Mouse (Mus musculus): Measurements from ENCODE around the gene Pheta2.

Pheta2 gene

DNA sequence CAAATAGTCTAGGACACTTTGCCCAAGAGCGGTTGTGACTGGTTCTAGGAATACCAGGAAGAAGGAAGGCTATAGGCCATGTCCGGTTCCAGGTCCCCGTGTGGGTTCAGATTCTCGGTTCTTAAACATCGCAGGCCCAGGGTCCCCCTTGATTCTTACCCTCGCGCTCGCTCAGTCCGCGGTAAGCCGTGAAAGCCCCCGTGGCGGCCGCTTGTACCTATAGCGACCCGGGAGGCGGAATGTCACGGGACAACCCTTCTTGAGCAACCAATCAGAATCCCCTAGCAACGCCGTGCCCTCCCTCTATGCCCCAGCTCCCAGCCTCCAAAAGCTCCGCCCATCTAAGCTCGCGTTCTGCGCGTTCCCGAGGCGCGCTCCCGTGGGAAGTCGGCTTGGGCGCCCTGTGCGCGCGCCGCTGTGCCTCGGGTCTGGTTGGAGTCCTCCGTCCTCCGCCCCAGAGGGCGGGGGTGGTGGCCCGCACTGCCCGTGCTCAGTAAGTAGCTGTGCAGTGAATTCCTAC is at the start of gene Pheta2, which contains the start of the genes Naga and Smdt1:
Gene Pheta2 (plus strand): TSS at position 350 of the 520 bp plus-strand sequence.
Gene Naga (minus strand): TSS at position 333 of the 520 bp plus-strand sequence.
Gene Smdt1 (plus strand): TSS at position 367 of the 520 bp plus-strand sequence.
- DNase-seq (ENCODE audit: extremely low spot score), result peak; percentile 98

- no peak for DNase-seq (ENCODE audit: extremely low spot score)
Observed at GRCm38 (mm10) chr15:82290252-82290651, 48.5 kb upstream of the Pheta2 start.

DNA sequence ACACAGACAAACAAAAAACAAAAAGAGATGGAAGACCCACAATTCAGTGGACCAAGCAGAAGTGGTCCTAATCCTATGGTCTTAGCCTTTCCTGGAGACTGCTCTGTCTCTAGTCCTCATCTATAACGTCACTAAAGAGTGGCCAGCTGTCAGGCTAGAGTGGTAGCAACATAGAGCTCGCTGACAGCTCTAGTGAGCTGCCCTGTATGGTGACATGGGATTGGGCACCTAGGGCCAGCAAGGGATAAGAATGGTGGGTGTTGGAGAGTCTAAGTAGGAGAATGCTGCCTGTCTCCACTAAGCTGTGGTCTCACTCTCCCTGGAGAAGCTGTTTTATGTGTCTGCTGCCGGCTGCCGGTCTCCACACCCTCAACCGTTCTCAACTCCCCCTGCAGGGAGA is 45.9 kb upstream of the Pheta2 start:
- no peak for DNase-seq (ENCODE audit: extremely low spot score)

DNA sequence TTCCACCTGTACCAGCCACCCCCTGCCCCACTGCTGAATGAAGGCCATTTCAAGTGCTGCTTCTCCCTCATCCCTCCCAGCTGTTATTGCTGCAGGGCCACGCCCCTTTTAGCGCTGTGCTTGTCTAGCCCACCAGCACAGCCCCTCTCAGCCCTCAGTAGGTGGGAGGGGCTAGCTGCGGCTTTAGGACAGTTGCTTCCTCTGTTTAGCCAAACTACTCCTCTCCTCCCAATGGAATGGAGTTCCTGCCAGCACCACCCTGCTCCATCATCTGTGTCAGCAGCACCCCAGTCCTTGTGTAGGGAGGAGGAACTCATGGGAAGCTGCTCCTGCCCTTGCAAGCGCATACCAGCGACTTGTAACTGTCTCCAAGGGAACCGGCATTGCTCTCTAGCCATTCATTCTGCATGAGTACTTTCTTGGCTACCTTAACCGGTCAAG is 45.5 kb upstream of the Pheta2 start:
- peak; percentile 74 for DNase-seq (ENCODE audit: extremely low spot score)

DNA sequence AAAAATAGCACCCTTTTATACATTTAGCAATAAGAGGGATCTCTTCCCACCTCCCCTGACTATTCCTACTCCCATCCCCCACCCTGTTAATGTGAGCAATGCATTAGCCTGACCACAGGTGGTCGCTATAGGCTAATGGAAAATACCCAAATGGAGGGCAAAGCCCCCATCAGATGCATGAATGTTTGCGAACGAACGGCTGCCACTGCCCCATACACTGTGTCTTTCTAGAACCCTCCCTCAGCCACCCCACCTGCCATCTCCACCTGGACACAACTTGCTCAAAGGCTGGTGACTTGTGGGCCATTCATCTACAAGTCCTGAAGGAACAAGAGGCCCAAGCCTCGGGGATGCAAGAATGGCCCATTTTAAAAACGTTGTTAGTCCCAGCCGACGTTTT is 44.7 kb upstream of the Pheta2 start:
- peak; percentile 56 for DNase-seq (ENCODE audit: extremely low spot score)

DNA sequence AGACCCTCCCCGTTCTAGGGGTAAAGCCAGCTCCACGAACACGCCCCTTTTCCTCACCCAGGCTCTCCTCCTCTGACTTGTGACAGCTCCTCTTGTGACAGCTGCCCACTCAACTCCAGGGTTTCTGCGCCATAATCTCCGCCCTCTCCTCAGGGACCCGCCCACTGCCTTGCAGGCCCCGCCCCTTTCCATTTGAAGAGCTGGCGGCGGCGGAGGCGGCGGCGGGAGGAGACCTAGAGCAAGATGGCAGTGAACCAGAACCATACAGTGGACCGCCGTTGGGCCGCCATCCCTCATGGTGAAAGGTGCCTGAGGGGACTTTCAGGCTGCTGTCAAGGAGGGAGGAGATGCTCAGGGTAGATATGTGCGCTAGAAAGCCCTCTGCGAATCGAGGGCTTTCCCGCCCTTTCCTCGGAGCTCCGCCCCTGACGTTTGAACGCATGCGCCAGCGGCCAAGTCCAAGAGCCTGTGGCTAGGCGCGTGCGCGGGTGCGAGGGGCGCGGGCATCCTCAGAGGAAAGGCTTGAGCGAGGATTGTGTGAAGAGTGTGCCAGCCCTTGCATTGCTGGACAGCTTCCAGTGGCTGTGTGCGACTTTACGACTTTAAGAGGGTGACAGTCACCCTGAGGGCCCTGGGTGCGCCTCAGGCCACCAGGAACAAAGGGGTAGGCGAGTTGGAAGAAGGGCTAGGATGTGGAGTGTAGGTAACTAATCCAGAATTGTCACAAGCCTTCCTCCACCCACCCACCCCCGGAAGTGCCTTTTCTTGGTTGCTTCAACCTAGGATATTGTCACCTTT is 39.8 kb upstream of the Pheta2 start, which contains the start of gene Wbp2nl:
Gene Wbp2nl (plus strand): TSS at position 191 of the 798 bp plus-strand sequence.
- no peak for DNase-seq (ENCODE audit: extremely low spot score)

- DNase-seq (ENCODE audit: extremely low spot score), result no peak
Observed at GRCm38 (mm10) chr15:82307107-82307506, 31.6 kb upstream of the Pheta2 start.

GRCm38 (mm10) chr15:82308416-82308815 is 30.3 kb upstream of the Pheta2 start:
- DNase-seq (ENCODE audit: extremely low spot score), result no peak

DNA sequence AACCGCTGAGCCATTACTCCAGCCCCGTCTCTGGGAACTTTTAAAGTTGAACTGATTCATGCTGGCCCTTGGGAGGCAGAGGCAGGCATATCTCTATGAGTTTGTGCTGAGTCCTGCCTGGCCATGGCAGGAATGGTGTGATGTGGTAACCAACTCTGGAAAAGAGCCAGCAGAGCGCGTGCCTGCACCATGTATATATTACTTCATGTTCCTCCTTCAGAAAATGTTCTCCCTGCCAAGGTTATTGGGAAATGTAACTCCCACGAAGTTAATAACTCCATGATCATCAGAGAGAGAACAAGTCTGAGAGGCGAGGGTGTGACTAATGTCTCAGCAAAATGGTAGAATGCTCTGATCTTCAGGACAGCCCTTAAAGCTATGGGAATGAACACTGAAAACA is 20.9 kb upstream of the Pheta2 start:
- DNase-seq (ENCODE audit: extremely low spot score), result no peak

DNA sequence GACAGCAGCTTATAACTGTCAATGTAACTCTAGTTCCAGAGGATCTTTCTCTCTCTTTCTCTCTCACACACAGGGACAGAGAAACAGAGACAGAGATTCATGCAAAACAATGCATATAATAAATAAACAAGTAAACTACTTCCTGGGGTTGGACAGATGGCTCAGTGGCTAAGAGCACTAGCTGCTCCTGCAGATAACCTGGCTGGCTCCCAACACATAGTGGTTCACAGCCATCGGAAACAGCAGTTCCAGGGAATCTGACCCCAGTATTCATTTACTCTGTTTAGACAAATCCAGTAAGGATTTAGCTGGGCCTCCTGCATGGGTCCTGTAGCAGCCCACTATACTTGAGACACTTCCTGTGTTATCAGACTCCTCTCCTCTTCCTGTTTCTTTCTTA is 19.1 kb upstream of the Pheta2 start:
- DNase-seq (ENCODE audit: extremely low spot score), result no peak

- DNase-seq (ENCODE audit: extremely low spot score), result no peak
Observed at GRCm38 (mm10) chr15:82322195-82322594, 16.5 kb upstream of the Pheta2 start.

GRCm38 (mm10) chr15:82325382-82325781 is 13.4 kb upstream of the Pheta2 start:
- no peak for DNase-seq (ENCODE audit: extremely low spot score)

DNA sequence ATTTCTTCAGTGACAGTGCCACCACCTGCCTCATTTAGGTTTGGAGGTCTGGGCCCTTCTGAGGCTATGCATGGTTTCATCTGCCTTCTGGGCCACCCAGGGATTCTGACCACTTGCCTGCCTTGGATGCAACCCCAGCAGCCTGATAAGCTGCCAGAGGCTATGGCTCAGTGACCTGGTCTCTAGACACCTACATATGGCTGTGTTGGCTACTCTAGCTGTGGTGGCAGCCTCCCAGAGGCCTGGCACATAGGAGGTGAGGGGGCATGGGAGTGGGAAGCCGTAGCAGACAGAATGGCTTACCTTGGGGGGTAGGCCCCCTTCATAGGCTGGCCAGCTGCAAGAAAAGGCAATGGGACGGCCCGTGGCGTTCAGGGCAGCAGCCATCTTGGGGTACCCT is 3.5 kb upstream of the Pheta2 start:
- DNase-seq (ENCODE audit: extremely low spot score), result no peak

DNA sequence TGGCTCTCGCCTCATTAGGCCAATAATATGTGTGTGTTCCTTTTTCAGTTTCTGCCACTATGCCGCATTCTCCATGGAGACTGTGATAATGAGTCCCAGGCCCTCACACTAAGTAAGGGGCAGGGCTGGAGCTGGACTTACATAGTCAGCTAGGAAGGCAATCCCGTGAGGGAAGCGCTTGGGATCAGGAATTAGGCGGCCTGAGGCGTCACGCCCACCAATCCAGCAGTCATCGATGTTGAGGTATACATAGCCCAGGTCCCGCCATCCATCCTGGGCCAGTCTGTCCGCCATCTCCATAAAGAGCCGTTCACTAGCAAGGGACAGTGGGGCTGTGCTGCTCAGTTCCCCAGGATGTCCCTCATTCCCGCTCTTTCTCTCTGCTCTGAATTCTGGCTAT is 2.1 kb upstream of the Pheta2 start:
- DNase-seq (ENCODE audit: extremely low spot score), result no peak

DNA sequence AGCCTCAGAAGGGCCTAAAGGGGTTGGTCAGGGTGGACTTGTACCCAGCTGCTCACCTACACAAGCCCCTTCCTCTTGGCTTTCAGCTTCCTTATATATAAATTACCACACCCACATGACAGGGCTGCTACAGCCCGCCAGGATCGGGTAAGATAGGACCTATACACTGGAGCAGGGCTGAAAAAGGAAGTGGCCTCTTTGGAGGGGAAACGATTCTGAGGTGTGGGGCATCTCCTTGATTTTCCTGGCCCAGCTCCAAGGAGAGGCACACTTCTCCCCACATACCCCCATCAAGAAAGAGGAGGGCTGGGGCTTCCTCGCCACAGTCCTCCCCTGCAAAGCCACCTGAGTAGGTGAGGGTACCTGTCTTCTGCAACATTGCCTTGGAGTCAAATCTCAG is 867 bp upstream of the Pheta2 start:
- DNase-seq (ENCODE audit: extremely low spot score), result no peak

DNA sequence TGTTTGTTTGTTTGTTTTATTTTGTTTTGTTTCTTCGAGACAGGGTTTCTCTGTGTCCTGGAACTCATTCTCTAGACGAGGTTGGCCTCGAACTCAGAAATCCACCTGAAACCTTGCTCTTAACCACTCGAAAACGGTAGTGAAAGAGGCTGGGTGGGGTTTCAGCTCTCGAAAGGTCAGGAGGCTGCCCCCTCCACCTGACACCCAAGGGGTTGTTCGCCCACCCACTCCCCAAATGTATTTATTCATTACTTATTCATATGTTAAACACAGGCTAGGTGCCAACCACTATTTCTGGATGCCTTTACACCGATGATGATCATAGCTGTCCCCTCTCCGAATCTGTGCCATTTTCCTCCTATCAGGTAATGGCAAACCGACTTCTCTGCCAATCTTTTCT is 408 bp downstream of the Pheta2 start:
- no peak for DNase-seq (ENCODE audit: extremely low spot score)

- no peak for DNase-seq (ENCODE audit: extremely low spot score)
Observed at GRCm38 (mm10) chr15:82339634-82340254, 1.0 kb downstream of the Pheta2 start.

- no peak for DNase-seq (ENCODE audit: extremely low spot score)
Observed at GRCm38 (mm10) chr15:82340414-82341035, 1.8 kb downstream of the Pheta2 start.

- DNase-seq (ENCODE audit: extremely low spot score), result peak; percentile 55
Observed at GRCm38 (mm10) chr15:82341036-82341501, 2.3 kb downstream of the Pheta2 start.

GRCm38 (mm10) chr15:82341675-82342542 is 3.2 kb downstream of the Pheta2 start:
- no peak for DNase-seq (ENCODE audit: extremely low spot score)

DNA sequence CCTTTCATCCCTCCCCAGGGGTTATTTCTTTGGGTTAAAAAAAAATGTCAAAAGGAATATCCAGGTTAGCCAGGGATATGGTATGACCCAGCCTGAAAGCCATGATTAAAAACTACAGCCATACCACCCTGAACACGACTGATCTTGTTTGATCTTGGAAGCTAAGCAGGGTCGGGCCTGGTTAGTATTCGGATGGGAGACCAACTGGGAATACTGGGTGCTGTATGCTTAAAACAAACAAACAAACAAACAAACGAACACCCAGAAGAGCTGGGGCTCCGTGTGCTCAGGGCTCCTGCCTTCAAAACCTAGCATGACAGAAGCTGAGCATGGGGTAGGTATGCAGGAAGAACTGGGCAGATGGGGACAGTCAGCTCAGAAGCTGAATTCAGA is 3.8 kb downstream of the Pheta2 start:
- no peak for DNase-seq (ENCODE audit: extremely low spot score)
